Mouse (Mus musculus): Measurements from ENCODE around the gene Lrrc71. TPM values are rescaled to one million over a fixed set of nuclear protein-coding genes. Genes with fewer than 3 reads are reported as not detected.

Lrrc71 gene
- polyA plus RNA-seq, 1 experiment from 2014 or later, result 0.28 TPM

Other genes starting within 250 kb of the Lrrc71 start
- gene Etv3, start 223.2 kb downstream of the Lrrc71 start, polyA plus RNA-seq (2016; fragmentation: Nextera tagmentation; extraction: Ambion mirVana), result 16.3 and 17.8 TPM in 2 replicates
- 21.8 and 23.5 TPM in 2 replicates for gene Arhgef11, start 131.1 kb downstream of the Lrrc71 start, polyA plus RNA-seq (2016; fragmentation: Nextera tagmentation; extraction: Ambion mirVana)
- 40.0 and 51.7 TPM in 2 replicates for gene Ntrk1, start 46.5 kb upstream of the Lrrc71 start, polyA plus RNA-seq (2016; fragmentation: Nextera tagmentation; extraction: Ambion mirVana)
- 1.7 and 1.9 TPM in 2 replicates for gene Insrr, start 48.3 kb upstream of the Lrrc71 start, polyA plus RNA-seq (2016; fragmentation: Nextera tagmentation; extraction: Ambion mirVana)
- 14.4 and 15.1 TPM in 2 replicates for gene Pear1, start 75.7 kb upstream of the Lrrc71 start, polyA plus RNA-seq (2016; fragmentation: Nextera tagmentation; extraction: Ambion mirVana)
- gene Sh2d2a, start 98.1 kb upstream of the Lrrc71 start, polyA plus RNA-seq (2016; fragmentation: Nextera tagmentation; extraction: Ambion mirVana), result 0.08 TPM in 1 of 2 replicates, not detected in the other
- gene Prcc, start 137.0 kb upstream of the Lrrc71 start, polyA plus RNA-seq (2016; fragmentation: Nextera tagmentation; extraction: Ambion mirVana), result 15.5 and 16.0 TPM in 2 replicates
- 246 and 270 TPM in 2 replicates for gene Hdgf, start 157.7 kb upstream of the Lrrc71 start, polyA plus RNA-seq (2016; fragmentation: Nextera tagmentation; extraction: Ambion mirVana)
- gene Mrpl24, start 170.9 kb upstream of the Lrrc71 start, polyA plus RNA-seq (2016; fragmentation: Nextera tagmentation; extraction: Ambion mirVana), result 71.4 and 72.9 TPM in 2 replicates
- gene Isg20l2, start 181.7 kb upstream of the Lrrc71 start, polyA plus RNA-seq (2016; fragmentation: Nextera tagmentation; extraction: Ambion mirVana), result 75.4 and 80.1 TPM in 2 replicates
- gene Rrnad1, start 182.1 kb upstream of the Lrrc71 start, polyA plus RNA-seq (2016; fragmentation: Nextera tagmentation; extraction: Ambion mirVana), result 23.2 and 23.8 TPM in 2 replicates
- gene Crabp2, start 200.0 kb upstream of the Lrrc71 start, polyA plus RNA-seq (2016; fragmentation: Nextera tagmentation; extraction: Ambion mirVana), result 467 and 481 TPM in 2 replicates
- gene Nes, start 222.5 kb upstream of the Lrrc71 start, polyA plus RNA-seq (2016; fragmentation: Nextera tagmentation; extraction: Ambion mirVana), result 40.0 and 42.0 TPM in 2 replicates

Data from embryonic facial prominence, embryonic 12.5 days (tissue).